Mouse (Mus musculus): ENCODE measurements around the gene Gm4498.
"Not testable (repeated sequence)": the region's sequence is repeated elsewhere in the genome, so short reads cannot be mapped to it uniquely, and the experiment has no call there.

Gm4498 gene

GRCm38 (mm10) chr7:20233728-20234127 lies at the start of gene Gm4498:
Gene Gm4498, minus strand, starts transcription at chr7:20233828.
- DNase-seq (ENCODE audit: low spot score in 2 of 2), result not testable (repeated sequence)

GRCm38 (mm10) chr7:20262734-20263133 lies 29.1 kb upstream of the Gm4498 start, which contains the start of gene Gm5890:
Gene Gm5890, minus strand, starts transcription at chr7:20262834.
- DNase-seq (ENCODE audit: low spot score in 2 of 2), result not testable (repeated sequence)

GRCm38 (mm10) chr7:20205507-20205906 lies 28.1 kb downstream of the Gm4498 start, which contains the start of gene Gm6164:
Gene Gm6164, minus strand, starts transcription at chr7:20205607.
- not testable (repeated sequence) for DNase-seq (ENCODE audit: low spot score in 2 of 2)

- DNase-seq (ENCODE audit: low spot score in 2 of 2), result not testable (repeated sequence)
Observed at GRCm38 (mm10) chr7:20193410-20193809, 40.2 kb downstream of the Gm4498 start, which contains the start of gene Vmn1r95. Gene Vmn1r95, plus strand, starts transcription at chr7:20193710.
